8 mouse cellular contexts compared by ENCODE assay signal in genomic region chr10:119646500-119647439, GRCm38 (mm10).
DNase-seq lines count a peak whose midpoint lies in the region; ATAC-seq and TF ChIP-seq lines count a peak whose summit lies in the region.

No protein-coding gene starts in this region.

- no peak for DNase-seq in cerebellum, adult 9-11 months
- peak; percentile 16 for DNase-seq in ES-E14 (ENCODE audit: low read depth, low spot score)
- peak; percentile 52 to 79 for DNase-seq in cerebellum, postnatal 25 days
- peak; percentile 53 to 66 for DNase-seq in gastrocnemius, postnatal 4 days (ENCODE audit: low spot score in 2 of 2)
- peak; percentile 62 to 80 for DNase-seq in left cerebral cortex, postnatal 14 days (ENCODE audit: low spot score in 2 of 2)

- no peak overlapping the region for H3K9ac ChIP-seq in ES-E14 (ENCODE audit: insufficient read depth, low read depth, low read length, poor library complexity, severe bottlenecking)
- no peak overlapping the region for H3K9ac ChIP-seq in midbrain, embryonic 13.5 days (replicated peaks)

- no peaks in the 10 kb centered on the region for H3K9me3 ChIP-seq in ES-E14 (ENCODE audit: control insufficient read depth, insufficient read depth, low read depth, low read length)
- H3K9me3 ChIP-seq in midbrain, embryonic 13.5 days = no peaks in the 10 kb centered on the region

- intact Hi-C loops in left cerebral cortex, postnatal 14 days (cut with DNase I) = loop anchor here (5.0 to 10.0 kb wide), 3 partner anchors 131 to 481 kb away; partner anchors contain the start of gene Grip1

- H3K4me3 ChIP-seq in ES-E14 (ENCODE audit: insufficient read depth in 1 of 2, low read depth in 1 of 2, low read length in 2 of 2, poor library complexity in 1 of 2, severe bottlenecking in 1 of 2) = no peak overlapping the region
- no peak overlapping the region for H3K4me3 ChIP-seq in midbrain, embryonic 13.5 days (replicated peaks)
- H3K4me3 ChIP-seq in testis, adult 2 months (ENCODE audit: control insufficient read depth, low read depth, low read length) = peak overlapping the region; percentile 43; the same call in 1 of the 2 replicates

- ATAC-seq in cerebellum, adult (ENCODE audit: insufficient number of reproducible peaks, low FRiP score, low TSS enrichment) = 0 out of 2 replicates have a peak, but pooled peaks have one; percentile 26
- 0 out of 2 replicates have a peak, but pooled peaks have one; percentile 35 for ATAC-seq in midbrain, embryonic 13.5 days

- H3K27me3 ChIP-seq in midbrain, embryonic 13.5 days = no peaks in the 10 kb centered on the region
- no peaks in the 10 kb centered on the region for H3K27me3 ChIP-seq in testis, adult 2 months (ENCODE audit: control insufficient read depth, insufficient read depth, low read length)

- H3K27ac ChIP-seq in ES-E14 (ENCODE audit: insufficient read depth, low read depth, low read length, poor library complexity, severe bottlenecking) = no peak overlapping the region
- H3K27ac ChIP-seq in midbrain, embryonic 13.5 days = no peak overlapping the region
- no peak overlapping the region for H3K27ac ChIP-seq in testis, adult 2 months (ENCODE audit: control insufficient read depth, insufficient read depth, low read depth, low read length)

- no peak overlapping the region for H3K4me2 ChIP-seq in midbrain, embryonic 13.5 days (replicated peaks)

- TF ChIP-seq CTCF in testis, adult 2 months (IDR thresholded peaks at IDR 0.05; ENCODE audit: control insufficient read depth, insufficient read depth, insufficient replicate concordance, low read depth, low read length) = peak; percentile 89; the same call in 1 of the 2 replicates

- 65% methylated on average over 29 of the region's 29 CpGs for WGBS in midbrain, embryonic 13.5 days

- H3K36me3 ChIP-seq in ES-E14 (ENCODE audit: control insufficient read depth, insufficient read depth, low read length, poor library complexity, severe bottlenecking) = no peaks in the 10 kb centered on the region
- no peaks in the 10 kb centered on the region for H3K36me3 ChIP-seq in midbrain, embryonic 13.5 days
- H3K36me3 ChIP-seq in testis, adult 2 months (ENCODE audit: control insufficient read depth, insufficient read depth, low read length) = no peaks in the 10 kb centered on the region

- no peak for TF ChIP-seq POLR2A in testis, adult 2 months (IDR thresholded peaks at IDR 0.05; ENCODE audit: control insufficient read depth, low read depth, low read length)

- in situ Hi-C loops in ES-E14 (cut with MboI; ENCODE audit: low sequenced_read_pairs in 2 of 2, unreplicated experiment in 2 of 2) = no loop called here

- H3K4me1 ChIP-seq in ES-E14 (ENCODE audit: control insufficient read depth in 2 of 2, insufficient read depth in 2 of 2, low read length in 2 of 2, poor library complexity in 1 of 2) = no peaks in the 10 kb centered on the region
- peaks cover 30% of the 10 kb centered on the region for H3K4me1 ChIP-seq in midbrain, embryonic 13.5 days (replicated peaks)
- H3K4me1 ChIP-seq in testis, adult 2 months (ENCODE audit: control insufficient read depth, insufficient read depth, low read length) = peaks cover 6% of the 10 kb centered on the region

TF ChIP-seq in ES-E14, 5 proteins besides CTCF, POLR2A, EP300 and RAD21:
- TF ChIP-seq ZC3H11A (IDR thresholded peaks at IDR 0.05; ENCODE audit: borderline replicate concordance, low read depth, low read length) = peak; percentile 80
- no peak for TF ChIP-seq HCFC1 (IDR thresholded peaks at IDR 0.05; ENCODE audit: borderline replicate concordance, insufficient read depth, low read length)
